Mouse (Mus musculus): Measurements from ENCODE around the gene Gm20388. TPM values are rescaled to one million over a fixed set of nuclear protein-coding genes. Genes with fewer than 3 reads are reported as not detected.
A peak's percentile ranks its signal among the peaks of the same experiment; 100 is the strongest.

The Gm20388 gene
- polyA plus RNA-seq, 1 experiment from 2014 or later: 1.7 TPM

- no peaks in the 10 kb centered on the region for H3K36me3 ChIP-seq
- peaks cover 59% of the 10 kb centered on the region for H3K4me1 ChIP-seq (replicated peaks)
- H3K9me3 ChIP-seq: no peaks in the 10 kb centered on the region
- no peak overlapping the region for H3K4me3 ChIP-seq
- no peak overlapping the region for H3K27ac ChIP-seq
- WGBS: 90% methylated on average over 7 of the region's 7 CpGs
- DNase-seq (ENCODE audit: low spot score): no peak
- peaks cover 55% of the 10 kb centered on the region for H3K27me3 ChIP-seq (ENCODE audit: insufficient read depth, poor library complexity, severe bottlenecking)
Observed at GRCm38 (mm10) chr8:120316707-120317106, 406.1 kb downstream of the Gm20388 start.

DNA sequence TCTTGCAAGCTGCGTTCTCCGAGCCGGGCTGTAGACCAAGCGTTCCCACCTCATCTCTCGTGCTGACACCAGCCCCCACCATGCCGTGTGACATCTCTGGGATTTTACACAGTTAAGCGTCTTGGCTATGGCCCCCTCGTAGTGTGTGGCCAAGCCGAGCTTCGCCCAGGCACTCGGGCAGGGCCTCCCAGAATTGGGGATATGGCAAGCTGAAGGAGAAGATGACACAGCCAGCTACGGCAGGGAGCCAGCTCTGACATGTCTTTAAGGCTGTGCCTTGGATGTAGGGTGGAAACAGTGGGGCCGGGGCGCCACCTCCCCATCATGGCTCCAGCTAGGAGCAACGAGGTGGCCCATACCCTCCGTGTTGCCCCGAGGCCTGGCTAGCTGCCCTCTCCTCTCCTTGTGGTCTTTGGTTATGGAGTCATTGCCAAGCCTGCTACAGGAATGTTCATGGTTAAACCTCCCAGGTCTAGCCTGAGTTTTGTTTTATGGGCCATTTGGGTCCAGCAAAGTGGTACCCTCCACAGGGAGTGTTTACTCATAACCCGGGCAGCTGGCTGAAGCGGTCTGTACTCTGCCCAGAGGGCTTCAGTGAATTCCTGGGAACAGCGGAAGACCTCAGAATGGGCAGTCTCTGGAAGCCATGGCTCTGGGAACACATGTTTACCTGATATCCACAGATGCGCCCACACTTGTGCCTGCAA lies 406.6 kb downstream of the Gm20388 start:
- Histone ChIP-seq H3K36me3 (no peaks in the 10 kb centered on the region), H3K9me3 (no peaks in the 10 kb centered on the region), H3K27ac (peak overlapping the region; percentile 19; the same call in 1 of the 2 replicates), H3K4me1 (replicated peaks) (peaks cover 59% of the 10 kb centered on the region), H3K4me3 (no peak overlapping the region), H3K27me3 (ENCODE audit: insufficient read depth, poor library complexity, severe bottlenecking) (peaks cover 49% of the 10 kb centered on the region)
- DNase-seq (ENCODE audit: low spot score): no peak
- WGBS: 91% methylated on average over 21 of the region's 21 CpGs

DNA sequence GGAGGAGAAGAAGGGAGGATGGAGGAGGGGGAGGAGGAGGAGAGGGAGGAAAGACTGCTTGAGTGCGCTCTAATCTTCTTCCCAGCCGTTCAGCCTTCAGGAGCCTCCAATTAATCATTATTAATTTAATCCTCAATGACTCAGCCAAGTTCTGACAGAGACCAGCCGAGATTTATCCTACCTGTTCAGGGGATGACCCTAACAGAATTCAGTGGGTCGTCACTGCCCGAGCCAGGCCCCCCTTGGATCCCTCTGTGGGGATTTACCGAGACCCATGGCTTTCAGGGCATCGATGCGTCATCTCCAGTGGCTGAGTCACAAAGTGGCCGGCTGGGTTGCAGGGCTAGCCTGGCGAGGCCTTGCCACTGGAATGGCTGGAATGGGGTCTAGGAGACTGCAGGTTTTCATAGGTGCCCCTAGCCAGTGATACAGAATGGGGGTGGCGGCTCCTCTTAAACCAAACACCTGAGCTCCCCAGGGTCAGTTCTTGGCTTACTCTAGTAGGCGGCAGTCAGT lies 407.9 kb downstream of the Gm20388 start:
- H3K4me3 ChIP-seq: no peak overlapping the region
- WGBS: 84% methylated on average over 12 of the region's 12 CpGs
- peak overlapping the region; percentile 19 for H3K27ac ChIP-seq
- no peaks in the 10 kb centered on the region for H3K9me3 ChIP-seq
- DNase-seq (ENCODE audit: low spot score): no peak
- H3K36me3 ChIP-seq: no peaks in the 10 kb centered on the region
- peaks cover 68% of the 10 kb centered on the region for H3K4me1 ChIP-seq (replicated peaks)
- peaks cover 41% of the 10 kb centered on the region for H3K27me3 ChIP-seq (ENCODE audit: insufficient read depth, poor library complexity, severe bottlenecking)

GRCm38 (mm10) chr8:120319449-120319848 lies 408.8 kb downstream of the Gm20388 start:
- H3K4me1 ChIP-seq (replicated peaks): peaks cover 70% of the 10 kb centered on the region
- WGBS: 26% methylated on average over 7 of the region's 7 CpGs
- no peak overlapping the region for H3K4me3 ChIP-seq
- peaks cover 41% of the 10 kb centered on the region for H3K27me3 ChIP-seq (ENCODE audit: insufficient read depth, poor library complexity, severe bottlenecking)
- DNase-seq (ENCODE audit: low spot score): peak; percentile 81
- no peaks in the 10 kb centered on the region for H3K9me3 ChIP-seq
- H3K27ac ChIP-seq: peak overlapping the region; percentile 78
- H3K36me3 ChIP-seq: no peaks in the 10 kb centered on the region

GRCm38 (mm10) chr8:120320146-120320545 lies 409.5 kb downstream of the Gm20388 start:
- H3K27ac ChIP-seq: no peak overlapping the region
- H3K36me3 ChIP-seq: no peaks in the 10 kb centered on the region
- no peaks in the 10 kb centered on the region for H3K9me3 ChIP-seq
- H3K27me3 ChIP-seq (ENCODE audit: insufficient read depth, poor library complexity, severe bottlenecking): peaks cover 43% of the 10 kb centered on the region
- no peak overlapping the region for H3K4me3 ChIP-seq
- DNase-seq (ENCODE audit: low spot score): no peak
- H3K4me1 ChIP-seq (replicated peaks): peaks cover 74% of the 10 kb centered on the region
- 92% methylated on average over 5 of the region's 5 CpGs for WGBS

GRCm38 (mm10) chr8:120321724-120322123 lies 411.1 kb downstream of the Gm20388 start:
- WGBS: 37% methylated on average over 6 of the region's 6 CpGs
- Histone ChIP-seq H3K4me1 (replicated peaks) (peaks cover 85% of the 10 kb centered on the region), H3K9me3 (no peaks in the 10 kb centered on the region), H3K27me3 (ENCODE audit: insufficient read depth, poor library complexity, severe bottlenecking) (peaks cover 35% of the 10 kb centered on the region), H3K36me3 (no peaks in the 10 kb centered on the region), H3K27ac (peak overlapping the region; percentile 91), H3K4me3 (no peak overlapping the region)
- peak; percentile 38 for DNase-seq (ENCODE audit: low spot score)

DNA sequence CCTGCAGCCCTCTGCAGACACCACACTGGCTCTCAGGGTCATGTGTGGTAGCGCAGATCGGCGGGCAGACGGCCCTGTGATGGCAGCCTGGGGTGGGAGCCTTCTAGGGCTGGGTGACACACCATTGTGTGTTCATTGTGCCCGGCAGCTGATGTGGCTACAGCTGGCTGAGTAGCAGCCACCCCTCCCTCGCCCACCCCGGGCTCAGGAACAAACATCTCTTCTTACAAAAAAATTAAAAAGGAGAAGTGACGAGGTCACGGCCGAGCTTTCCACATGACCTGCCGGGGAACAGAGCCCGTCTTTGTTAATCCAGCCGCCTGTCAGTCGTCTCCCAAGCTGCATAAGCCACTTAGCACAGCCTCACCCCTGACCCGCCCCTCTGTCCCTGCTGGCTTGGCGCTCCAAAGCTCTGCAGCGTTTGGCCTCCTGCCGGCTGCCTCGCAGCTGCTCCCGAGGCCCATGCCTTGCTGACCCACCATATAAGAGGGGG lies 412.4 kb downstream of the Gm20388 start:
- Histone ChIP-seq H3K9me3 (no peaks in the 10 kb centered on the region), H3K4me1 (replicated peaks) (peaks cover 83% of the 10 kb centered on the region), H3K4me3 (peak overlapping the region; percentile 34), H3K27ac (peak overlapping the region; percentile 91), H3K36me3 (no peaks in the 10 kb centered on the region), H3K27me3 (ENCODE audit: insufficient read depth, poor library complexity, severe bottlenecking) (peaks cover 23% of the 10 kb centered on the region)
- DNase-seq (ENCODE audit: low spot score): peak; percentile 93
- WGBS: 2% methylated on average over 20 of the region's 20 CpGs

DNA sequence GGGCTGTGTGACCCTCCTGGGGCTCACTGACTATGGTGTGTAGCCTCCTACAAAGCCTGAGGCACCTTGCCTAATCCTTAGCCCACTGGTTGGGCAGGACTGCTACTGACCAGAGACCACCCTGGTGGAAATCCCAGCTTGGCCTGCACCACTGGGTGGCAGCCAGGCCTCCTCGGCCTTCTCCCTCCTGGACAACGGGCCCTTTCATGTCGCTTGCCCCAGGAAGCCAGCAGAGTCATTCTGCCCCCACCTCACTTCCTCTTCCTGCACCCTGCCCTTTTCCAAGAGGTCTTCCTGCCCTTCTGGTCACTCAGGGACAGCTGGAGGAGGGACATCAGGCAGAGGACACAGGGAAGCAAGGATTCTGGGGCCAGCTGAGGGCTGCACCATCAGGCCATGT lies 413.9 kb downstream of the Gm20388 start:
- Histone ChIP-seq H3K4me1 (replicated peaks) (peaks cover 81% of the 10 kb centered on the region), H3K27me3 (ENCODE audit: insufficient read depth, poor library complexity, severe bottlenecking) (peaks cover 34% of the 10 kb centered on the region), H3K36me3 (no peaks in the 10 kb centered on the region), H3K4me3 (no peak overlapping the region), H3K27ac (peak overlapping the region; percentile 91), H3K9me3 (no peaks in the 10 kb centered on the region)
- no peak for DNase-seq (ENCODE audit: low spot score)
- WGBS: 54% methylated on average over 3 of the region's 3 CpGs

DNA sequence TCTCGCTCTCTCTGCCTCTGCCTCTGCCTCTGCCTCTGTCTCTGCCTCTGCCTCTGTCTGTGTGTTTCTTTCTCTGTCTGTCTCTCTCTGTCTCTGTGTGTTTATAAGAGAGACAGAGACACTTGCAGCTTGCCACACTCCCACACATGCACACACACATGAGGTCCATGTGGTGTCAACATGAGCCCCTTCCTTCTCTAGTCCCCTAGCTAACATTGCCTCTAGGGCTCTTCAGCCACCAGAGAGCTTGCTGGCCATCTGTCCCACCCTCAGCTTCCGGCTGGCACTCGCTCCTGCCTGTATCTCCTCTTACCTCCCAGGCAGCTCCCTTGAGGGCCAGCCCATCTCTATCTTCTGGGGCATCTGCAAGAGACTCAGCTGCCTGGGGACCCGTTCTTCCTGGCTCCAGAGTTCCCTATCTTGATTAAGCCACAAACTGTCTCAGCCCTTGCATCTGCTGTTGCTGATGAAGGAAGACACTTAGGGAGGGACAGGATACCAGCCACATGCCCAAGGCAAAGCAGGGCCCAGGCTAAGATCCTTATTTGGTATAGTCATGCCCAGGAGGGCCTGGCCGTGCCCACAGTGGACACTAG lies 414.6 kb downstream of the Gm20388 start:
- 68% methylated on average over 5 of the region's 5 CpGs for WGBS
- H3K27ac ChIP-seq: peak overlapping the region; percentile 91

GRCm38 (mm10) chr8:120327131-120327554 lies 416.5 kb downstream of the Gm20388 start:
- no peak overlapping the region for H3K4me3 ChIP-seq
- peak; percentile 58 for DNase-seq (ENCODE audit: low spot score)
- H3K36me3 ChIP-seq: no peaks in the 10 kb centered on the region
- H3K4me1 ChIP-seq (replicated peaks): peaks cover 85% of the 10 kb centered on the region
- WGBS: 38% methylated on average over 3 of the region's 3 CpGs
- H3K9me3 ChIP-seq: no peaks in the 10 kb centered on the region
- peaks cover 60% of the 10 kb centered on the region for H3K27me3 ChIP-seq (ENCODE audit: insufficient read depth, poor library complexity, severe bottlenecking)
- H3K27ac ChIP-seq: peak overlapping the region; percentile 66

More for the DNA sequence above, 414.6 kb downstream of the Gm20388 start:
- Histone ChIP-seq H3K27me3 (ENCODE audit: insufficient read depth, poor library complexity, severe bottlenecking) (peaks cover 41% of the 10 kb centered on the region), H3K4me1 (replicated peaks) (peaks cover 79% of the 10 kb centered on the region), H3K4me3 (no peak overlapping the region), H3K36me3 (no peaks in the 10 kb centered on the region), H3K9me3 (no peaks in the 10 kb centered on the region)
- DNase-seq (ENCODE audit: low spot score): no peak

DNA sequence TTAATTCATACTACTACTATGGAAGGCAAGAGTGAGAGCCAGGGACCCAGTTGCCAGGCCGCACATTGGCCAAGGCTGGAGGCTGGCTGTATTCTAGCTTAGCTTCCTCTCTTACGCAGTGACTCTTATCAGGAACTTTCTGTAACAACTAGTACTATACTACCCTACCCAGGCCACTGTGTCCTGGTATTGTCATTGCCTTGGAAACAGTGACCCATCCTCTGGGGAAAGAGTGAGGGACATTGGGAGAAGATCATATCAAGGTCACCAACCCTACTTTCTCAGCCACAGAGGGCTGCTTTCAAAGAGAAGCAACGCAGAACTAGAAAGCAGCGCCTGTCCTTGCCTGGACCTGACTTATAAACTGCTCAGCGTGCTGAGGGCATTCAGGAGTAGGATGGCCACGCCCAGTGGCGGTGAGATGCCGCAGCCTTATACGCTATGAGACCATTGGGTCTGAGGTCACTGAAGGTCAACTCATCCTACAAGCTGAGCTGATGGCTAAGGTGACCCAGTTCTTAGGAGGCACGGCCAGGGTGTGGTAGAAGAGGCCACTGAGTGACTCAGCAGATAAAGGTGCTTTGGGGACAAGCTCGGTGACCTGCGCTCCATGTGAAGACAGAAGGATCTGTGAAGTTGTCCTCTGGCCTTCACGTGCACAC lies 417.9 kb downstream of the Gm20388 start:
- Histone ChIP-seq H3K4me1 (replicated peaks) (peaks cover 85% of the 10 kb centered on the region), H3K27ac (peak overlapping the region; percentile 31), H3K9me3 (no peaks in the 10 kb centered on the region), H3K36me3 (no peaks in the 10 kb centered on the region), H3K4me3 (no peak overlapping the region), H3K27me3 (ENCODE audit: insufficient read depth, poor library complexity, severe bottlenecking) (peaks cover 70% of the 10 kb centered on the region)
- WGBS: 90% methylated on average over 13 of the region's 13 CpGs
- no peak for DNase-seq (ENCODE audit: low spot score)

GRCm38 (mm10) chr8:120329030-120329748 lies 418.5 kb downstream of the Gm20388 start:
- no peaks in the 10 kb centered on the region for H3K36me3 ChIP-seq
- DNase-seq (ENCODE audit: low spot score): no peak
- peaks cover 69% of the 10 kb centered on the region for H3K27me3 ChIP-seq (ENCODE audit: insufficient read depth, poor library complexity, severe bottlenecking)
- no peaks in the 10 kb centered on the region for H3K9me3 ChIP-seq
- peak overlapping the region; percentile 31; the same call in 1 of the 2 replicates for H3K27ac ChIP-seq
- H3K4me3 ChIP-seq: no peak overlapping the region
- 91% methylated on average over 11 of the region's 11 CpGs for WGBS
- H3K4me1 ChIP-seq (replicated peaks): peaks cover 84% of the 10 kb centered on the region

All from hindbrain, embryonic 10.5 days (tissue).